Mouse (Mus musculus) limb, embryonic 13.5 days (tissue): ENCODE data around the gene Cyp8b1. TPM values are rescaled to one million over a fixed set of nuclear protein-coding genes. Genes with fewer than 3 reads are reported as not detected.

Experiments used
- polyA plus RNA-seq: library from polyadenylated mRNA; unstranded; fragments of >200 nt; fragmentation: Nextera tagmentation; extraction: Ambion mirVana; gene quantifications from 2 replicates; pipeline ENCODE4 v1.2.1, GENCODE M21; 2015

The Cyp8b1 gene
- polyA plus RNA-seq, 1 experiment from 2014 or later: not detected

Other genes with a start within 250 kb of the Cyp8b1 start
- 13.4 and 15.4 TPM in 2 replicates for gene Sec22c, start 210.8 kb downstream of the Cyp8b1 start, polyA plus RNA-seq
- gene Ss18l2, start 206.0 kb downstream of the Cyp8b1 start, polyA plus RNA-seq: 128 and 142 TPM in 2 replicates
- gene Nktr, start 197.1 kb downstream of the Cyp8b1 start, polyA plus RNA-seq: 82.4 and 84.1 TPM in 2 replicates
- 18.9 and 19.3 TPM in 2 replicates for gene Zfp651, start 157.0 kb downstream of the Cyp8b1 start, polyA plus RNA-seq
- gene Klhl40, start 138.7 kb downstream of the Cyp8b1 start, polyA plus RNA-seq: 12.5 and 13.3 TPM in 2 replicates
- 0.53 and 0.82 TPM in 2 replicates for gene Hhatl, start 123.8 kb downstream of the Cyp8b1 start, polyA plus RNA-seq
- 0.76 and 0.88 TPM in 2 replicates for gene Ccdc13, start 76.8 kb downstream of the Cyp8b1 start, polyA plus RNA-seq
- gene Higd1a, start 57.9 kb downstream of the Cyp8b1 start, polyA plus RNA-seq: 192 and 196 TPM in 2 replicates
- gene Ackr2, start 17.9 kb downstream of the Cyp8b1 start, polyA plus RNA-seq: 0.18 and 0.33 TPM in 2 replicates
- 5.4 and 6.1 TPM in 2 replicates for gene Fam198a, start 34.7 kb upstream of the Cyp8b1 start, polyA plus RNA-seq
- gene Pomgnt2, start 80.8 kb upstream of the Cyp8b1 start, polyA plus RNA-seq: 15.2 and 16.0 TPM in 2 replicates
- gene Snrk, start 201.0 kb upstream of the Cyp8b1 start, polyA plus RNA-seq: 48.3 and 56.1 TPM in 2 replicates